Mouse (Mus musculus) limb, embryonic 11.5 days (tissue): ENCODE data around the gene Dcp1b. TPM values are rescaled to one million over a fixed set of nuclear protein-coding genes. Genes with fewer than 3 reads are reported as not detected.

Experiments used
- ATAC-seq: fragments of 200-750 bp; cut with Nextera tagmentation; 2 replicates; pipeline ENCODE4 v1.8.0; 2017; ENCODE audit warnings: low read depth; ENCODE audit not compliant: insufficient number of reproducible peaks, low FRiP score, low TSS enrichment
- DNase-seq: peaks from one replicate; pipeline ENCODE4 v3.0.0-alpha.2; 2015; ENCODE audit warnings: low spot score
- H3K27ac ChIP-seq: fragments of 300-500 bp; sonication (generic); replicated peaks from 2 replicates; pipeline ENCODE4 v1.5.1; 2014; ENCODE audit warnings: low read depth, mild to moderate bottlenecking, low read length
- H3K27me3 ChIP-seq: fragments of 300-500 bp; sonication (generic); 2 replicates; pipeline ENCODE4 v1.6.1; 2014; ENCODE audit warnings: mild to moderate bottlenecking, low read length, mixed read lengths; ENCODE audit not compliant: control insufficient read depth, insufficient read depth
- H3K36me3 ChIP-seq: fragments of 300-500 bp; sonication (generic); 2 replicates; pipeline ENCODE4 v1.6.1; 2014; ENCODE audit warnings: mild to moderate bottlenecking, low read length, moderate library complexity, mixed read lengths; ENCODE audit not compliant: control insufficient read depth, insufficient read depth
- H3K4me1 ChIP-seq: fragments of 300-500 bp; sonication (generic); 2 replicates; pipeline ENCODE4 v1.6.1; 2014; ENCODE audit warnings: low read length, mixed read lengths; ENCODE audit not compliant: control insufficient read depth, insufficient read depth
- H3K4me2 ChIP-seq: fragments of 300-500 bp; sonication (generic); 2 replicates; pipeline ENCODE4 v1.6.1; 2014; ENCODE audit warnings: low read depth, mild to moderate bottlenecking, moderate library complexity; ENCODE audit not compliant: severe bottlenecking
- H3K4me3 ChIP-seq: fragments of 300-500 bp; sonication (generic); 2 replicates; pipeline ENCODE4 v1.5.1; 2014; ENCODE audit warnings: low read depth, low read length
- H3K9ac ChIP-seq: fragments of 300-500 bp; sonication (generic); 2 replicates; pipeline ENCODE4 v1.6.1; 2014; ENCODE audit warnings: mild to moderate bottlenecking, low read length
- H3K9me3 ChIP-seq: fragments of 300-500 bp; sonication (generic); 2 replicates; pipeline ENCODE4 v1.6.1; 2016; ENCODE audit warnings: low read length; ENCODE audit not compliant: control insufficient read depth
- WGBS: fragments of 180-500 bp; shearing (Covaris S2); extraction: QIAGEN DNeasy Blood & Tissue Kit; methylation state at CpG from one replicate; pipeline ENCODE4 v1.1.7; 2014; 5-methylcytosine and 5-hydroxymethylcytosine counted together
- polyA plus RNA-seq: library from polyadenylated mRNA; unstranded; fragments of >200 nt; fragmentation: Nextera tagmentation; extraction: Ambion mirVana; gene quantifications from 2 replicates; pipeline ENCODE4 v1.2.1, GENCODE M21; 2014

Dcp1b gene
- polyA plus RNA-seq, 1 experiment from 2014 or later = 7.9 TPM

GRCm38 (mm10) chr6:119186658-119187057 is 11.6 kb downstream of the Dcp1b start:
- Histone ChIP-seq H3K9ac (no peak overlapping the region), H3K4me1 (no peaks in the 10 kb centered on the region), H3K27ac (no peak overlapping the region), H3K27me3 (no peaks in the 10 kb centered on the region), H3K9me3 (no peaks in the 10 kb centered on the region), H3K36me3 (peaks cover 2% of the 10 kb centered on the region; the same call in 1 of the 2 replicates), H3K4me2 (no peak overlapping the region; the same call in 1 of the 2 replicates), H3K4me3 (no peak overlapping the region)
- DNase-seq (no peak), ATAC-seq (no peak)
- WGBS = 54% methylated on average over 8 of the region's 8 CpGs

DNA sequence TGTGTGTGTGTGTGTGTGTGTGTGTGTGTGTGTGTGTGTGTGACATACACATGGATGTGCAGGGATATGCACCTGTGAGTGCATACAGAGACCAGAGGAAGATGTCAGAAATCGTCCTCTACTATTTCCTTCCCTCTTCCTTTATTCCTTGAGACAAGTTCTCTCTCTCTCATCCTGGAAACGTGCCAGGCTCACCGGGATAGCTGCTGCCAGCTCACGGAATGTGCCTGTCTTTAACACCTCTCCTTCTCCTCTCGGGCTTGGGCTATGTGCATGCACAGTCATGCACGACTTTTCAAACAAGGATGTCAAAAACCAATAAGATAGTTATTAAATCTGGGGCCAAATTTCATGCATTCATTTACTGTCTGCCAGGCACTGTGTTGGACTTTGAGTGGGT is 12.6 kb downstream of the Dcp1b start:
- no peaks in the 10 kb centered on the region for H3K9me3 ChIP-seq
- H3K4me2 ChIP-seq = no peak overlapping the region
- H3K27ac ChIP-seq = no peak overlapping the region
- 83% methylated on average over 6 of the region's 6 CpGs for WGBS
- no peak overlapping the region for H3K9ac ChIP-seq
- ATAC-seq = no peak
- DNase-seq = no peak
- H3K27me3 ChIP-seq = no peaks in the 10 kb centered on the region
- no peak overlapping the region for H3K4me3 ChIP-seq
- H3K4me1 ChIP-seq = no peaks in the 10 kb centered on the region
- H3K36me3 ChIP-seq = peaks cover 2% of the 10 kb centered on the region; the same call in 1 of the 2 replicates

DNA sequence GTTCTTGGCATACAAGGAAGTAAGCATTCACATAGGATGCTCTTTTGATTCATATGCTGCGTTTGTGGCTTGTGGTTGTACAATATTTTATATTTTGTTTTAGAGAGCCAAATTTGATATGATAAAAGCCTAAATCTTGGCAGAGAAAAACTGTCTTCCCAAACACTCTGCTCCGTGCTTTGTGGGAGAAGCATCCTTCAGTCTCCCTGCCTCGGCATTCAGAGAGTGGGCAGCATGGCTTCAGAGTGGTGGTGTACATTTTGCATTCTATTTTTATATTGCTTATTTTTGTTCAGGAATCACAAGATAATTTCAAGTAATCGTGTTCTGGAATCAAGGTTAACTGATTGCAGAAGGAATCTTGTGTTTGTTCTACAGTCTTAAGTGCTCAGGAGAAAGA is 16.4 kb downstream of the Dcp1b start:
- H3K27ac ChIP-seq = no peak overlapping the region
- no peak overlapping the region for H3K9ac ChIP-seq
- H3K9me3 ChIP-seq = no peaks in the 10 kb centered on the region
- no peak for DNase-seq
- H3K36me3 ChIP-seq = peaks cover 2% of the 10 kb centered on the region; the same call in 1 of the 2 replicates
- no peak overlapping the region for H3K4me3 ChIP-seq
- H3K4me2 ChIP-seq = no peak overlapping the region
- WGBS = 89% methylated on average over 4 of the region's 4 CpGs
- H3K4me1 ChIP-seq = no peaks in the 10 kb centered on the region
- no peaks in the 10 kb centered on the region for H3K27me3 ChIP-seq
- ATAC-seq = no peak

DNA sequence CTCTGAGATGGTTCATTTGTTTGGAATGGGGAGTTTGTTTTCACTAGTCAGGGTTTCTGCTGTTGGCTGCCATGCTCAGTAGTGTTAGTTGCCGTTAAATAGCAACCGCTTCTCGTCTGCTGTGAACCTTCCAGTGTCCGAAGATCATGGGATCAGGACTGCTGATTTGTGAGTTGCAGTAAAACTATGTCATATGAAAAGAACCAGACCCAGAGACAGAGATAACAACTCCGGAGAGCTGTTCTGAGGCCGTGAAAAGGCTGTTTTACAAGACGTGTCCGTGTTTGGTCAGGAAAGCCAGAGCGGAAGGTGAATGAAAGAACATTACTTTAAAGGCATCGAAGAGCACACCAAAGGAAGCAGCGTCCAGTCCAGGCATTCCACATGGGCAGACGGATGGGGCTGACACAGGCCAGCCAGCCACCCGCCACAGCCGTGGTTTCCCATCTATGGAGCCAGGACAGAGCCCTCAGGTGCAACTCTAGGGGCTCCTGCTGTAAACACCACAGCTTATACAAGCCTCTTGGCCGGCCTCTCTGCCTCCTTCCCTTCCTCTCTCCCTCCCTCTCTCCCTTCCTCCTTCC is 18.6 kb downstream of the Dcp1b start:
- DNase-seq (no peak), ATAC-seq (no peak)
- Histone ChIP-seq H3K4me1 (no peaks in the 10 kb centered on the region; the same call in 1 of the 2 replicates), H3K9ac (no peak overlapping the region), H3K4me2 (no peak overlapping the region), H3K36me3 (peaks cover 2% of the 10 kb centered on the region; the same call in 1 of the 2 replicates), H3K27ac (no peak overlapping the region), H3K27me3 (no peaks in the 10 kb centered on the region), H3K9me3 (no peaks in the 10 kb centered on the region), H3K4me3 (no peak overlapping the region)
- 45% methylated on average over 15 of the region's 15 CpGs for WGBS

DNA sequence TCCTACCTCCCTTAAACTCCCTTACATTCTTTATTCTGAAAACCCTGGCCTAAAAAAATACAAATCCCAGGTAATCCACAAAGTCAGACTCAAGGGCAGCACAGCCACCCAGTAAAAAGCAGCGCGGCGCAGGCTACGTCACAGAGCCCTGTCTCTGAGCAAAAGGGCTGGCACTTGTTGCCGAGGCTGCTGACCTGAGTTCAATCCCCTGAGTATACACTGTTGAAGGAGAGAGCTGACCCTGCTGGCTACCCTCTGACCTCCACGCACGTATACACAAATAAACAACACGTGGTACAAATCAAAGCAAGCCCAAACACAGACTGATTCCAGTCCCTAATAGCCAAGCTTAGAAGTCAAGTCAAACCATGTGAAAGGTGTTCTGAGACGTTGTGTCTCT is 19.1 kb downstream of the Dcp1b start:
- Histone ChIP-seq H3K9me3 (no peaks in the 10 kb centered on the region), H3K36me3 (peaks cover 2% of the 10 kb centered on the region; the same call in 1 of the 2 replicates), H3K9ac (no peak overlapping the region), H3K27ac (no peak overlapping the region), H3K4me3 (no peak overlapping the region), H3K4me2 (no peak overlapping the region), H3K27me3 (no peaks in the 10 kb centered on the region), H3K4me1 (no peaks in the 10 kb centered on the region; the same call in 1 of the 2 replicates)
- WGBS = 42% methylated on average over 9 of the region's 9 CpGs
- ATAC-seq = no peak
- no peak for DNase-seq

- Histone ChIP-seq H3K9ac (no peak overlapping the region), H3K4me3 (no peak overlapping the region), H3K9me3 (no peaks in the 10 kb centered on the region), H3K27ac (no peak overlapping the region), H3K4me1 (no peaks in the 10 kb centered on the region; the same call in 1 of the 2 replicates), H3K36me3 (peaks cover 2% of the 10 kb centered on the region; the same call in 1 of the 2 replicates), H3K4me2 (no peak overlapping the region), H3K27me3 (no peaks in the 10 kb centered on the region)
- 51% methylated on average over 7 of the region's 7 CpGs for WGBS
- DNase-seq (no peak), ATAC-seq (no peak)
Observed at GRCm38 (mm10) chr6:119194601-119195000, 19.5 kb downstream of the Dcp1b start.

DNA sequence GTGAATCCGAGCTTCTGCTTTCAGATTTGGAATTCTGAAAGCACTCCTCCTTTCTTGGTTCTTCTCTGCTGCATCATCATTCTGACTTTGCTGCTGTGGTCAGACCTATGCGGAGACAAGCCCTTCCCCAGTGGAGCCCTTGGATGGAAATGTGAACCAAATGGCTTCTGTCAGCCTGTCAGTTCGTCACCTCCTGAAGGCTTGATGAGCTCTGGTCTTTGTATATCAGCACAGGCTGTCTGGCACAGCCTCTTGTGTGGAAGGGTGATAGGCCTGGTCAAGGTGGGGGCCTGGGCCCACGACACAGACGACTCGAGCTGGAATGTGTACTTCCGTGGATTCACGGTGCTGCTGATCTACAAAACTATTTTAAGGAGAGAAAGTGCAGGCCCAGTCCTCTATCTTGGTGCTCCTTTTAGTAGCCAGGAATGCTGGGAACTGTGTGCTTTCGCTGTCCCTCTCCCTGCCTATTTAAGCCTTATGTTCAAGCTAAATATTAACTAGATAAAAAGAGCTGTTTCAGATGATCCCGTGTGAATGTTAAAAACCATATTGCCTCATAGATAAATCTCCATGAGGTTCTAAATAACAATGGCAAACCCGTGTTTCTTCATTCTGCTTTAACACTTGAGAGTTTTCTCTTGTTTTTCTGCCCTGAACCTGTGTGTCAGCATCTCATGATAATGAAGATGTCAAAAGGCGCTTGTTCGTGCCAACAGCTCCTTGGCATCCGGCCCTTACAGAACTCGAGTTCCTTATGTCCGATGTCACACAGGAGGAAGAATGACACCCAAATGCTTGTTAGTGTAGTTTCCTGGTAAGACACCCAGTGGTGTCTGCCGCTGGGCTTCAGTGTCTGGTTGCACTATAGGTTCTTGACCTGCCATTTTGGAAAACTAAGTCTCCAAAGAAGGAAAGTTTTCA is 21.6 kb downstream of the Dcp1b start, which contains the start of gene Cacna1c:
Cacna1c (minus strand) TSS at position 37 of the 924 bp plus-strand sequence.
- no peak within 1 kb of the TSS for H3K9ac ChIP-seq
- ATAC-seq = no peak
- DNase-seq = no peak
- H3K27me3 ChIP-seq = no peaks in the 10 kb centered on the region
- no peak within 1 kb of the TSS for H3K27ac ChIP-seq
- no peaks in the 10 kb centered on the region; the same call in 1 of the 2 replicates for H3K4me1 ChIP-seq
- no peaks in the 10 kb centered on the region for H3K9me3 ChIP-seq
- no peak within 1 kb of the TSS for H3K4me2 ChIP-seq
- WGBS = 62% methylated on average over 17 of the region's 17 CpGs
- H3K4me3 ChIP-seq = no peak within 1 kb of the TSS
- no peaks in the 10 kb centered on the region for H3K36me3 ChIP-seq

- H3K4me2 ChIP-seq = no peak overlapping the region
- H3K9me3 ChIP-seq = no peaks in the 10 kb centered on the region
- H3K36me3 ChIP-seq = no peaks in the 10 kb centered on the region
- no peak overlapping the region for H3K9ac ChIP-seq
- no peaks in the 10 kb centered on the region; the same call in 1 of the 2 replicates for H3K4me1 ChIP-seq
- H3K4me3 ChIP-seq = no peak overlapping the region
- ATAC-seq (no peak), DNase-seq (no peak)
- no peak overlapping the region for H3K27ac ChIP-seq
- no peaks in the 10 kb centered on the region for H3K27me3 ChIP-seq
- 53% methylated on average over 15 of the region's 15 CpGs for WGBS
Observed at GRCm38 (mm10) chr6:119198534-119199273, 23.7 kb downstream of the Dcp1b start.
